Mouse (Mus musculus) left cerebral cortex, postnatal 10 days (tissue): ENCODE measurements around the gene Gm28308. TPM values are rescaled to one million over a fixed set of nuclear protein-coding genes. Genes with fewer than 3 reads are reported as not detected.

Experiments
- DNase-seq, 2 experiments: peaks; one replicate each; pipeline ENCODE4 v3.0.0; 2021 to 2022; ENCODE audit warnings: low spot score in 2 of 2, mixed read lengths in 1 of 2; ENCODE audit errors: extremely low spot score in 1 of 2
- intact Hi-C: fragments of 180-260 bp; cut with DNase I; formaldehyde crosslinking; loops from one replicate; pipeline ENCODE4 v1.15.1; 2025
- total RNA-seq, 2 experiments: library from RNA; stranded (reverse); gene quantifications; 2 replicates each; pipeline ENCODE4 v1.2.3; 2021

The Gm28308 gene
- not detected for total RNA-seq

GRCm38 (mm10) chr6:52213119-52213986 is at the start of gene Gm28308, which contains the start of gene Hoxa3:
TSS of gene Gm28308 (minus strand) at chr6:52213339.
TSS of gene Hoxa3 (minus strand) at chr6:52213336.
- no peak for DNase-seq
- intact Hi-C loops, result no loop called here

- intact Hi-C loops, result loop anchor here (10.0 kb wide), 1 partner anchor 52 kb away; the partner anchor contains the start of gene Evx1
- DNase-seq, result no peak
Measured at GRCm38 (mm10) chr6:52262463-52263320, 49.6 kb upstream of the Gm28308 start.

GRCm38 (mm10) chr6:52261751-52262462 is 48.8 kb upstream of the Gm28308 start:
- intact Hi-C loops, result loop anchor here (10.0 kb wide), 1 partner anchor 53 kb away; the partner anchor contains the start of gene Evx1
- no peak for DNase-seq

- DNase-seq, result no peak
- intact Hi-C loops, result loop anchor here (10.0 kb wide), 1 partner anchor 54 kb away; the partner anchor contains the start of gene Evx1
Measured at GRCm38 (mm10) chr6:52260654-52261575, 47.8 kb upstream of the Gm28308 start, which contains the start of gene Hoxa13. TSS of gene Hoxa13 (minus strand) at chr6:52260880.

GRCm38 (mm10) chr6:52259811-52260261 is 46.7 kb upstream of the Gm28308 start:
- DNase-seq, result no peak
- intact Hi-C loops, result loop anchor here (5.0 to 10.0 kb wide), 3 partner anchors 55 to 885 kb away; partner anchors contain the start of gene Evx1

GRCm38 (mm10) chr6:52259081-52259790 is 46.1 kb upstream of the Gm28308 start:
- intact Hi-C loops, result loop anchor here (5.0 to 10.0 kb wide), 2 partner anchors 578 to 886 kb away; no protein-coding TSS in a partner anchor
- no peak for DNase-seq

GRCm38 (mm10) chr6:52256956-52257355 is 43.8 kb upstream of the Gm28308 start:
- peak; percentile 23 to 73 for DNase-seq
- intact Hi-C loops, result loop anchor here (5.0 to 10.0 kb wide), 2 partner anchors 580 to 888 kb away; no protein-coding TSS in a partner anchor

- intact Hi-C loops, result loop anchor here (10.0 kb wide), 1 partner anchor 891 kb away; no protein-coding TSS in a partner anchor
- DNase-seq, result no peak
Measured at GRCm38 (mm10) chr6:52253511-52254500, 40.7 kb upstream of the Gm28308 start.

GRCm38 (mm10) chr6:52252775-52253376 is 39.7 kb upstream of the Gm28308 start:
- intact Hi-C loops, result loop anchor here (10.0 kb wide), 1 partner anchor 892 kb away; no protein-coding TSS in a partner anchor
- no peak for DNase-seq

GRCm38 (mm10) chr6:52252016-52252774 is 39.1 kb upstream of the Gm28308 start:
- intact Hi-C loops, result loop anchor here (10.0 kb wide), 1 partner anchor 893 kb away; no protein-coding TSS in a partner anchor

GRCm38 (mm10) chr6:52251177-52251879 is 38.2 kb upstream of the Gm28308 start:
- intact Hi-C loops, result loop anchor here (10.0 kb wide), 1 partner anchor 893 kb away; no protein-coding TSS in a partner anchor
- no peak for DNase-seq

More at GRCm38 (mm10) chr6:52252016-52252774, 39.1 kb upstream of the Gm28308 start:
- no peak for DNase-seq

GRCm38 (mm10) chr6:52249826-52250225 is 36.7 kb upstream of the Gm28308 start:
- intact Hi-C loops, result loop anchor here (10.0 kb wide), 1 partner anchor 895 kb away; no protein-coding TSS in a partner anchor
- DNase-seq, result no peak

- intact Hi-C loops, result no loop called here
- no peak for DNase-seq
Measured at GRCm38 (mm10) chr6:52249415-52249738, 36.2 kb upstream of the Gm28308 start.
